Mouse (Mus musculus) B cell, adult (primary cell): Measurements from ENCODE around the gene Ptgir. TPM values are rescaled to one million over a fixed set of nuclear protein-coding genes. Genes with fewer than 3 reads are reported as not detected.

Experiments used
- total RNA-seq: library from RNA; stranded (reverse); gene quantifications from 4 replicates; pipeline ENCODE4 v1.2.4, GENCODE M21; 2023; ENCODE audit not compliant: inconsistent age

Gene Ptgir
- 0.16 TPM in 1 of 4 replicates, not detected in the others for total RNA-seq

GRCm38 (mm10) chr7:16906281-16906680, at the start of gene Ptgir:
TSS of gene Ptgir (plus strand) at chr7:16906490.

DNA sequence AGATGAGACGGTGACA, 31.2 kb upstream of the Ptgir start, which contains the start of gene Dact3:
TSS of gene Dact3 (plus strand) at position 8 of the 16 bp plus-strand sequence.

DNA sequence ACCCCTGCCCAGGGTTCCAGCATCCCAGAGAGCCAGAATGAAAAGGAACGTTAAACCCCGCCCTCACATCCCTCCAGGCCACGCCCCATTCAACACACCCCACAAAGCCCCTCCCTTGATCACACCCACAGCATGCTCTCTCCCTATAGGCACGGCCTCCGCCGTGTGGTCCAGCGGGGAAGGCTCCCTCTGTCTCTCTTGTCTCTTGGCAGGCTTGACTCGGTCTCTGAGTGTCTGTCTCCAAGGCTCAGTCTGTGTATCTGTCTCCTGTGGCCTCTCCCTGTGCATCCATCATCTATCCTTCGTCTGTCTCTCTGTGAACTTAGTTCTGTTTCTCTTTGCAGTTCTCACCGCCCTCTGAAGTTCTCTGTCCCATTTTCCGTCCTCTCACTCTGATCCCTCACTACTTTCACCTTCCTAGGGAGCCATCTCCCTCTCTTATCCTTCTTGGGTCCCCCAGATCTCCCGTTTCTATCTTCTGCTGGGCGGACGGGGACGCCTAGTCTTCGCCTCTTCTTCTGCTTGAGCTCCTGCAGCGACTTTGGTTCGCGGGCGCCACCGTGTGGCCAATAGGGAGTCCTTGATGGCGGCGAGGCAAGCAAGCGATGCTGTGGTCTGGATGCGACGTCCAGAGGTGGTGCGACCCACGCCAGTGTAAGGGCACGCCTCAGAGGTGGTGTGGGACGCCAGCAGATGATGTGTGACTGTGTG, 14.5 kb upstream of the Ptgir start, which contains the start of gene Gng8:
TSS of gene Gng8 (plus strand) at position 146 of the 711 bp plus-strand sequence.

DNA sequence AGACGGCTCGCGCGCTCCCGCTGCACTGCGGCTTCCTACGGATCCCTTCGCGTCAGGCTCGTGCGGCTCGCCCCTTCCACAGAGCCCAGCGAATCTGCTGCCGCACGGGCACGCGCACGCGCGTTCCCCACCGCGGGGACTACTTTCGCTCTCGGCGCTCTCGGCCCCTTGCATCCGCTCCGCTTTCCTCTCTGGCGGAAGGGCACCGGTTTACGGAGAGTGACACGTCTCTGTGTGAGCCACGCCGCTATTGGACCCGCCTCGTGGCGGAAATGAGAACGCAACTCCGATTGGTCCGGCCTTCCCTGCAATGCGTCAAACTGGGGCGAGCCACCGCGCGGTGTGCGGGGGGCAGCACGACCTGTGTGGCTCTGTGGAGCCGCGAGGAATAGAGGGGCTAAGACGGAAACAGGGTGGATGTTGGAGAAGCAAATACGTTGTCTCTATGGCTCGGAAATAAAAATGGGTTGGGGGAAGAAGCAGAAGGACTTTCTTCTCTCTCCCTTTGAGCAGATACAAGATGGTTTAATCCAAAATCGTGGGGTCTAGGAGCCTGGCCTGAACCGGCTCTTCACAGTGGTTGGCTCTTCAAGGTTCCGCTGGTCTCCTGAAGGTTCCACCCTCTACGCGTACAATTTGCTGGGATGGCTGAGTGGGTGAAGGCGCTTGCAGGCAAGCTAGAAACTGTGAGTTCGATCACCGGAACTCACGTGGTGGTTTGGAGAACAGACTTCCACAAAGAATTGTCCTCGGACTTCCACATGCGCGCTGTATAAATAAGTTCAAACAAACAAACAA, 17.9 kb downstream of the Ptgir start, which contains the start of gene Calm3:
TSS of gene Calm3 (minus strand) at position 78 of the 798 bp plus-strand sequence.

GRCm38 (mm10) chr7:16944061-16944807, 37.9 kb downstream of the Ptgir start, which contains the start of gene Pnmal2:
TSS of gene Pnmal2 (plus strand) at chr7:16944682.

GRCm38 (mm10) chr7:16959539-16960187, 53.4 kb downstream of the Ptgir start, which contains the start of gene Pnmal1:
TSS of gene Pnmal1 (plus strand) at chr7:16959679.

Other genes starting within 250 kb of the Ptgir start
- not detected in 4 replicates for gene Ceacam15, start 230.8 kb upstream of the Ptgir start, total RNA-seq
- gene Ceacam9, start 184.6 kb upstream of the Ptgir start, total RNA-seq, result not detected in 4 replicates
- 70.4 to 91.1 TPM (median 83.8 TPM) in 4 replicates for gene Ap2s1, start 168.1 kb upstream of the Ptgir start, total RNA-seq
- 169 to 191 TPM (median 177 TPM) in 4 replicates for gene Slc1a5, start 125.2 kb upstream of the Ptgir start, total RNA-seq
- 120 to 167 TPM (median 130 TPM) in 4 replicates for gene Strn4, start 90.6 kb upstream of the Ptgir start, total RNA-seq
- gene Fkrp, start 89.8 kb upstream of the Ptgir start, total RNA-seq, result 23.7 to 27.9 TPM (median 25.9 TPM) in 4 replicates
- 229 to 250 TPM (median 238 TPM) in 4 replicates for gene Prkd2, start 63.6 kb upstream of the Ptgir start, total RNA-seq
- 0.26 TPM in 1 of 4 replicates, not detected in the others for gene Dact3, start 31.2 kb upstream of the Ptgir start, total RNA-seq
- gene Gng8, start 14.7 kb upstream of the Ptgir start, total RNA-seq, result not detected in 4 replicates
- 124 to 150 TPM (median 135 TPM) in 4 replicates for gene Calm3, start 17.6 kb downstream of the Ptgir start, total RNA-seq
- gene Pnmal2, start 38.2 kb downstream of the Ptgir start, total RNA-seq, result 0.12 to 0.13 TPM in 2 of 4 replicates, not detected in the others
- not detected in 4 replicates for gene Pnmal1, start 53.2 kb downstream of the Ptgir start, total RNA-seq
- gene Gm42372, start 76.6 kb downstream of the Ptgir start, total RNA-seq, result 0.09 to 0.64 TPM (median 0.41 TPM) in 4 replicates
- not detected in 4 replicates for gene Ccdc8, start 86.2 kb downstream of the Ptgir start, total RNA-seq
- gene Ppp5c, start 121.4 kb downstream of the Ptgir start, total RNA-seq, result 135 to 168 TPM (median 151 TPM) in 4 replicates
- gene Hif3a, start 155.9 kb downstream of the Ptgir start, total RNA-seq, result 1.2 to 2.2 TPM (median 1.7 TPM) in 4 replicates
- gene Psg16, start 167.6 kb downstream of the Ptgir start, total RNA-seq, result 0.10 to 0.16 TPM (median 0.12 TPM) in 3 of 4 replicates, not detected in the other
- gene Ceacam3, start 243.8 kb downstream of the Ptgir start, total RNA-seq, result not detected in 4 replicates